Mouse (Mus musculus) olfactory bulb, adult 2 months (tissue): ENCODE measurements at regions not wholly inside any gene's neighbourhood (a gene's known extent, or its start where the extent isn't known, plus 50 kb on each side); places are given as distances from the start of the nearest gene placed in this dataset.

Experiments used
- H3K27ac ChIP-seq: fragments of 200-500 bp; 2 replicates; pipeline ENCODE4 v1.5.1; 2012; ENCODE audit warnings: low read depth, low read length; ENCODE audit not compliant: insufficient read depth
- H3K4me1 ChIP-seq: fragments of 200-500 bp; 2 replicates; pipeline ENCODE4 v1.6.1; 2012; ENCODE audit warnings: low read length; ENCODE audit not compliant: control insufficient read depth, insufficient read depth
- H3K4me3 ChIP-seq: fragments of 200-500 bp; 2 replicates; pipeline ENCODE4 v1.5.1; 2012; ENCODE audit warnings: mild to moderate bottlenecking, low read depth, low read length, moderate library complexity; ENCODE audit not compliant: insufficient read depth
- CTCF ChIP-seq: fragments of 200-500 bp; IDR thresholded peaks from 2 replicates; pipeline ENCODE4 v1.5.1; 2012; ENCODE audit warnings: low read depth, mild to moderate bottlenecking, low read length, moderate library complexity; ENCODE audit not compliant: insufficient read depth
- POLR2A ChIP-seq: fragments of 200-500 bp; IDR thresholded peaks from 2 replicates; pipeline ENCODE4 v1.6.1; 2012; ENCODE audit warnings: mild to moderate bottlenecking, low read depth, low read length, moderate library complexity; ENCODE audit not compliant: insufficient read depth
- WGBS: fragments of 180-500 bp; shearing (Covaris S2); methylation state at CpG from one replicate; pipeline ENCODE4 v1.1.7; 2018; 5-methylcytosine and 5-hydroxymethylcytosine counted together

- H3K4me3 ChIP-seq, result no peak overlapping the region
- WGBS, result 85% methylated on average over 5 of the region's 5 CpGs
Observed at GRCm38 (mm10) chr8:116255398-116255797, 249.4 kb upstream of the Dynlrb2 start.

GRCm38 (mm10) chr8:116252455-116253216 is 252.1 kb upstream of the Dynlrb2 start:
- Histone ChIP-seq H3K4me1 (no peaks in the 10 kb centered on the region), H3K4me3 (no peak overlapping the region), H3K27ac (no peak overlapping the region)
- no peak for TF ChIP-seq POLR2A
- TF ChIP-seq CTCF, result no peak
- WGBS, result 83% methylated on average over 7 of the region's 7 CpGs

More at GRCm38 (mm10) chr8:116255398-116255797, 249.4 kb upstream of the Dynlrb2 start:
- TF ChIP-seq POLR2A (no peak), CTCF (no peak)
- Histone ChIP-seq H3K27ac (no peak overlapping the region), H3K4me1 (no peaks in the 10 kb centered on the region)

DNA sequence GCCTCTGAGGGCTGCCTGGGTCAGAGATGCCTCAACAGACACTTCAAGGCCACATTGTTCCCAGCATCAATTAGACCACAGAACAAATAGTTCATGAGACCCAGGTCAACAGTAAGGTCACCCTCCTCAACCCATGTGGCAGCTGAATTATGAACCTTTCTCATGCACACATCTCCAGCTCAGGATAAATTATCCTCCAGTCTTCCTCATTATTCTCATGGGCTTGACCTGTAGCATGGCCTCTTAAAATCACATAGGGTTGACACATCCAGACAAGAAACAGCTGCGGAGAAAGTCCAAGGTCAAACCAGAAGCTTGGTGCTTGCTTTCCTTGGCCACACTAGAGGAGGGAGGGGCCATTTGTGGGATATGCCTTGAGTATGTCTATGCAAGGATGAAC is 256.4 kb upstream of the Dynlrb2 start:
- Histone ChIP-seq H3K4me1 (no peaks in the 10 kb centered on the region), H3K27ac (no peak overlapping the region), H3K4me3 (no peak overlapping the region)
- TF ChIP-seq POLR2A (no peak), CTCF (no peak)
- WGBS, result 94% methylated on average over 1 of the region's 1 CpGs

GRCm38 (mm10) chr8:116243493-116243892 is 261.3 kb upstream of the Dynlrb2 start:
- WGBS, result 71% methylated on average over 8 of the region's 8 CpGs
- TF ChIP-seq CTCF (no peak), POLR2A (no peak)
- no peak overlapping the region for H3K27ac ChIP-seq
- no peak overlapping the region for H3K4me3 ChIP-seq
- H3K4me1 ChIP-seq, result no peaks in the 10 kb centered on the region; the same call in 1 of the 2 replicates

DNA sequence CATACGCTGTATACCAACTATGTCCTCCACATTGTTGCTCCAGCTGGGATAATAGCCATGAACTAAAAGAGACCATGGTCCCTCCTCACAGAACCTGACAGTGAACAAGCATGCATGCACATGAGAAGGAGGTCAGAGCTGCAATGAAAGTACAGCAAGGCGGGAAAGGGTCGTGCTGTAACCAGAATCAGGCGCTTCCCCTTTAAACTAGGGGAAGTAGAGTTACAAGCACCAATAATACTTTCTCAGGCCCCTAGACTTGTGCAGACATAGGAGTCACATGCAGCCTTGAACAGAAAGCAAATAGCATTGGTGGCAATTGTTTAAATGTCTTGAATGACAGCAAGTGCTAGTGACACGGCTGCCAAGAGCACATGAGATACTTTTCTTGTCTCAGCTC is 261.8 kb upstream of the Dynlrb2 start:
- no peak for TF ChIP-seq CTCF
- no peak for TF ChIP-seq POLR2A
- Histone ChIP-seq H3K27ac (no peak overlapping the region), H3K4me1 (no peaks in the 10 kb centered on the region; the same call in 1 of the 2 replicates), H3K4me3 (no peak overlapping the region)
- 78% methylated on average over 5 of the region's 5 CpGs for WGBS

- Histone ChIP-seq H3K4me1 (no peaks in the 10 kb centered on the region; the same call in 1 of the 2 replicates), H3K4me3 (no peak overlapping the region)
Observed at GRCm38 (mm10) chr8:116241987-116242242, 262.9 kb upstream of the Dynlrb2 start.

DNA sequence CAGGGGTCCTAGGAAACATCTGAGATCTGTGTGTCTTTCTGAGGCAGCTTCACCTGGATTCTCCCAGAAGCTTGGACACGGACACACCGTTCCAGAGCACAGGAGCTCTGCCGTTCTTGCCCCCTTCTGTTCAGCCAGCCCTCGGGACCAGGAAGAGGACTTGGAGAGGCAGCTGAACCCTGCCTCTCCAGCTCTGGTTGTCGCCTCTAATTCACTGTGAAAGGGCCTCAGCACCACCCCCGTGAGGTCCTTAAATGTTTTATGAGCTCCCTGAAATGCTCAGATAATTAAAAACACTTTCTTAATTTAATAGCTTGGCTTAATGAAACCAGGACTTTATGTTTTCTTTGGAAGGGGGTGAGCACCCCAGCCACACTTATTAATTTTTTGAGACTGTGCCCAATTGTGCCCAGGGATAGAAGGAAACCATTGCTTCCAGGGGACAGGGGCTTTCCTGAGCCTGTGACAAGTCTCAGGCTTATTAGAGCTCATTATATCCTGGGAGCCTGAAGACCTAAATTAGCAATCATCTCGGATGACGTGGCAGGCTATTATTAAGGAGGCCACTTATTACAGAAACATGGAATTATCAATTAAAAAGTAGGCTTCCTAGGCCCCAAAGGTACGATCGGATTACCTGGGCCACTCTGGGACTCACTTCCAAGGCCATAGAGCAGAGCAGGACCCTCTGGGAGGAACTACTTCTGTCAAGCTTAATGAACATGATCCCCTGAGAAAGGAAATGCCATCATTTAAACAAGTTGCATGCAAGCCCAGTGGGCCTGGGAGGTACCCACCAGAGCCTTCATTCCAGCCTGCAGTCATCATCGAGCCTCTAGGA is 263.4 kb upstream of the Dynlrb2 start:
- 58% methylated on average over 11 of the region's 11 CpGs for WGBS
- Histone ChIP-seq H3K4me3 (no peak overlapping the region), H3K4me1 (no peaks in the 10 kb centered on the region; the same call in 1 of the 2 replicates), H3K27ac (no peak overlapping the region)
- TF ChIP-seq POLR2A, result no peak
- no peak for TF ChIP-seq CTCF

More at GRCm38 (mm10) chr8:116241987-116242242, 262.9 kb upstream of the Dynlrb2 start:
- 95% methylated on average over 5 of the region's 5 CpGs for WGBS
- TF ChIP-seq CTCF, result no peak
- no peak for TF ChIP-seq POLR2A
- no peak overlapping the region for H3K27ac ChIP-seq

- Histone ChIP-seq H3K4me1 (no peaks in the 10 kb centered on the region; the same call in 1 of the 2 replicates), H3K4me3 (no peak overlapping the region), H3K27ac (no peak overlapping the region)
- TF ChIP-seq CTCF (no peak), POLR2A (no peak)
- 85% methylated on average over 1 of the region's 1 CpGs for WGBS
Observed at GRCm38 (mm10) chr8:116238670-116239069, 266.1 kb upstream of the Dynlrb2 start.

DNA sequence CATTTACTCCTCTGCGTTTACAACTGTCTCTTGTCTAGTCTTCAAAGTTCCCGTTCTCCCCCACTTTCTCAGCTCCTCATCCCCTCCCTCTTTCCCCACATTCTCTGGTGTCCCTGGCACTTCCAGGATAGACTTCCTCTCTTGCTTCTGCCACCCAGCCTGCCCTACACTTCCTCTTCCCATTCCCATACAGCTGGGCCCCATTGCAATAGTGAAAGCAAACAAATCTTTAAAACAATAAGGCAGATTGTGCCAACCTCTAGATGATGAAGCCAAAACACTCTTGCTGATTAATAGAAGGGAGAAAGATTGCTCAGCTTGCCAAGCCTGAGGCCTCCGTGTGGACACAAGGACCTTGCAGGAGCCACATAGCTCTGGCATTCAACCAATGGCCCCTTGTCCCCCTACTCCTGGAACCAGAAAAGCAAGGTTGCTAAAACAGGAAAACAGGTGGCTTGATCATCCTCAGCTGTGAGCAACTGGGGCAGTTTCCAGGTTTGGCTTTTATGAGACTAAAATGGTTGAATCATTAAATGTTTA is 267.1 kb upstream of the Dynlrb2 start:
- Histone ChIP-seq H3K4me3 (no peak overlapping the region), H3K4me1 (no peaks in the 10 kb centered on the region; the same call in 1 of the 2 replicates), H3K27ac (no peak overlapping the region)
- 82% methylated on average over 3 of the region's 3 CpGs for WGBS
- TF ChIP-seq POLR2A (no peak), CTCF (no peak)
